In the genomic region with DNA sequence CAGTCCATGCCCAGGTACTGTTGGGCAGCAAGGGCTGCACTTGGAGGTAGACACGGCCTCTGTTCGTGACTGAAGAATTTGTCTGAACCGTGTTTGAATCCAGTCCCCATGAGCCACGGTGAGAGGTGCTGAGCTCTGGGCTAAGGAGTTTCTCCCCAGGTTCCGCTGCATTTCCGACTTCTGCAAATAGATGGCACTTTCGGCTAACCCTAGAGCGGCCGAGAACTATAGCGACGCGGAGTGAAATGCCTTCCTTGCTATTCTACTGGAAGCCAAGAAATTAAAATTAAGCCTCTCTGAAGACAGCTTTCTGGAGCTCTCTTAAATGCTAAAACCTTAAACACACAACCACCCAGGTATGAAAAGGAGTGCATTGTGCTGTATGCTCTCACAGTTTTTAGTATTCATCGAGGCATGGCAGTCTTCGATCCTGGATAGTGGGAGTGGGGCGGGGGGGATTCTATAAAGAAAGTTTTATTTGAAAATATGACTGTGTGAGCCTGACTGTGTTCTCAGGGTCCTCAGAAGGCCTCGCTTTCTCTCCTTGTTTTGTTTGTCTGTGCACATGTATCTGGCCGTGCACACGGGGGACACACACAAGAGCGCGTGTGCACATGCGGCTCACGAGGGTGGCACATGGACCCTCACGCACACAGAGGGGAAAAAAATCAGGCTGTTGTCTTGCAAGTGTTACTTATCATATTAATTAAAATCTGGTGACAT, we compare ENCODE assay signal across 8 mouse cellular contexts.
DNase-seq lines count a peak whose midpoint lies in the region; ATAC-seq and TF ChIP-seq lines count a peak whose summit lies in the region.

No protein-coding gene starts in this region.

- ATAC-seq in liver, embryonic 11.5 days (replicated peaks; ENCODE audit: low FRiP score), result no peak
- ATAC-seq in forebrain, postnatal 0 days, result peak; percentile 85

- no peak overlapping the region for H3K27ac ChIP-seq in liver, adult 2 months (replicated peaks; ENCODE audit: insufficient read depth, low read depth, low read length)
- H3K27ac ChIP-seq in liver, embryonic 11.5 days (ENCODE audit: low read depth, low read length), result no peak overlapping the region
- H3K27ac ChIP-seq in forebrain, postnatal 0 days (ENCODE audit: low read depth, low read length), result peak overlapping the region; percentile 15; the same call in 1 of the 2 replicates

- WGBS in liver, adult 2 months, result 39% methylated on average over 23 of the region's 23 CpGs
- 37% methylated on average over 23 of the region's 23 CpGs for WGBS in liver, embryonic 11.5 days
- WGBS in forebrain, postnatal 0 days, result 17% methylated on average over 23 of the region's 23 CpGs
- 38% methylated on average over 23 of the region's 23 CpGs for WGBS in lung, adult 2 months

- H3K4me3 ChIP-seq in liver, adult 2 months (ENCODE audit: insufficient read depth, low read depth, low read length), result no peak overlapping the region
- no peak overlapping the region for H3K4me3 ChIP-seq in liver, embryonic 11.5 days (ENCODE audit: low read depth, low read length)
- H3K4me3 ChIP-seq in forebrain, postnatal 0 days (ENCODE audit: low read depth, low read length), result no peak overlapping the region
- H3K4me3 ChIP-seq in lung, adult 2 months (replicated peaks; ENCODE audit: extremely low read depth, low read depth, low read length), result no peak overlapping the region

- DNase-seq in liver, adult 2 months (ENCODE audit: extremely low read depth, low read depth, low spot score), result peak; percentile 6
- no peak for DNase-seq in liver, embryonic 11.5 days (ENCODE audit: low spot score)
- DNase-seq in c-Kit-positive CD71-negative TER-119-negative erythroid progenitor cells, embryonic 14.5 days (ENCODE audit: low read depth), result peak; percentile 17
- DNase-seq in forebrain, postnatal 0 days, result peak; percentile 91
- DNase-seq in kidney, postnatal 14 days, result peak; percentile 55
- DNase-seq in lung, adult 2 months, result peak; percentile 53
- DNase-seq in retina, adult 2 months (ENCODE audit: low read depth, low spot score), result peak; percentile 22
- no peak for DNase-seq in spleen, adult 12 weeks (ENCODE audit: low spot score)

- no peaks in the 10 kb centered on the region for H3K4me1 ChIP-seq in liver, adult 2 months (ENCODE audit: control insufficient read depth, insufficient read depth, low read length)
- no peaks in the 10 kb centered on the region for H3K4me1 ChIP-seq in liver, embryonic 11.5 days (replicated peaks; ENCODE audit: control insufficient read depth, insufficient read depth, low read length)
- H3K4me1 ChIP-seq in forebrain, postnatal 0 days (ENCODE audit: insufficient read depth), result 0 out of 2 replicates have a peak, but pooled peaks cover 10% of the 10 kb centered on the region
- no peaks in the 10 kb centered on the region for H3K4me1 ChIP-seq in lung, adult 2 months (ENCODE audit: control insufficient read depth, insufficient read depth, low read length)

- H3K4me2 ChIP-seq in liver, embryonic 11.5 days, result no peak overlapping the region
- H3K4me2 ChIP-seq in forebrain, postnatal 0 days (ENCODE audit: low read depth), result no peak overlapping the region

- TF ChIP-seq CTCF in liver, adult 2 months (IDR thresholded peaks at IDR 0.05; ENCODE audit: low read depth, low read length), result peak; percentile 70
- peak; percentile 85 for TF ChIP-seq CTCF in forebrain, postnatal 0 days (IDR thresholded peaks at IDR 0.05; ENCODE audit: low read depth)
- TF ChIP-seq CTCF in lung, adult 2 months (IDR thresholded peaks at IDR 0.05; ENCODE audit: insufficient read depth, low read length), result peak; percentile 78

- no peaks in the 10 kb centered on the region for H3K79me2 ChIP-seq in liver, adult 2 months (ENCODE audit: control insufficient read depth, insufficient read depth, low read length)

- TF ChIP-seq POLR2A in liver, adult 2 months (IDR thresholded peaks at IDR 0.05; ENCODE audit: extremely low read depth, insufficient read depth, low read length), result no peak
- TF ChIP-seq POLR2A in lung, adult 2 months (IDR thresholded peaks at IDR 0.05; ENCODE audit: borderline replicate concordance, extremely low read depth, low read depth, low read length), result no peak

- H3K9me3 ChIP-seq in liver, embryonic 11.5 days (ENCODE audit: control insufficient read depth, low read length), result no peaks in the 10 kb centered on the region
- H3K9me3 ChIP-seq in forebrain, postnatal 0 days (ENCODE audit: low read length), result no peaks in the 10 kb centered on the region

- H3K27me3 ChIP-seq in liver, adult 2 months (ENCODE audit: control insufficient read depth, insufficient read depth, low read length), result 0 out of 2 replicates have a peak, but pooled peaks cover 4% of the 10 kb centered on the region
- peaks cover 29% of the 10 kb centered on the region for H3K27me3 ChIP-seq in liver, embryonic 11.5 days (replicated peaks; ENCODE audit: control insufficient read depth, insufficient read depth, low read length)
- no peaks in the 10 kb centered on the region for H3K27me3 ChIP-seq in forebrain, postnatal 0 days (ENCODE audit: insufficient read depth, low read length)

- H3K36me3 ChIP-seq in liver, adult 2 months (ENCODE audit: control insufficient read depth, insufficient read depth, low read length), result no peaks in the 10 kb centered on the region
- no peaks in the 10 kb centered on the region for H3K36me3 ChIP-seq in liver, embryonic 11.5 days (ENCODE audit: control insufficient read depth, insufficient read depth, low read length)
- H3K36me3 ChIP-seq in forebrain, postnatal 0 days (ENCODE audit: insufficient read depth), result no peaks in the 10 kb centered on the region

- no peak overlapping the region for H3K9ac ChIP-seq in liver, adult 2 months (ENCODE audit: low read depth, low read length)
- no peak overlapping the region for H3K9ac ChIP-seq in liver, embryonic 11.5 days (ENCODE audit: low read depth, low read length)
- H3K9ac ChIP-seq in forebrain, postnatal 0 days, result no peak overlapping the region; the same call in 1 of the 2 replicates

Comparison
In these comparisons a context has a peak if more than half of its experiments do, and no peak if none do; other contexts are left out.
1. DNase-seq: peak in liver, adult 2 months (single experiment), c-Kit-positive CD71-negative TER-119-negative erythroid progenitor cells, embryonic 14.5 days (single experiment), forebrain, postnatal 0 days (single experiment), kidney, postnatal 14 days (single experiment), lung, adult 2 months (single experiment) and retina, adult 2 months (single experiment); none in liver, embryonic 11.5 days (single experiment) and spleen, adult 12 weeks (single experiment).
2. Peak in every context shown above with its lines, with median percentiles within 50 percentile points of each other: CTCF ChIP-seq.